Mouse (Mus musculus) embryonic fibroblast, embryonic 13.5 days (primary cell): ENCODE results near the gene Mras.

Source experiments
- CTCF ChIP-seq: IDR thresholded peaks from 2 replicates; pipeline ENCODE4 v1.5.1; 2011; ENCODE audit warnings: mild to moderate bottlenecking, control low read depth, low read length, moderate library complexity, borderline replicate concordance; ENCODE audit not compliant: insufficient read depth
- POLR2A ChIP-seq: IDR thresholded peaks from 2 replicates; pipeline ENCODE4 v1.6.1; 2011; ENCODE audit warnings: low read depth, mild to moderate bottlenecking, control low read depth, low read length, moderate library complexity

DNA sequence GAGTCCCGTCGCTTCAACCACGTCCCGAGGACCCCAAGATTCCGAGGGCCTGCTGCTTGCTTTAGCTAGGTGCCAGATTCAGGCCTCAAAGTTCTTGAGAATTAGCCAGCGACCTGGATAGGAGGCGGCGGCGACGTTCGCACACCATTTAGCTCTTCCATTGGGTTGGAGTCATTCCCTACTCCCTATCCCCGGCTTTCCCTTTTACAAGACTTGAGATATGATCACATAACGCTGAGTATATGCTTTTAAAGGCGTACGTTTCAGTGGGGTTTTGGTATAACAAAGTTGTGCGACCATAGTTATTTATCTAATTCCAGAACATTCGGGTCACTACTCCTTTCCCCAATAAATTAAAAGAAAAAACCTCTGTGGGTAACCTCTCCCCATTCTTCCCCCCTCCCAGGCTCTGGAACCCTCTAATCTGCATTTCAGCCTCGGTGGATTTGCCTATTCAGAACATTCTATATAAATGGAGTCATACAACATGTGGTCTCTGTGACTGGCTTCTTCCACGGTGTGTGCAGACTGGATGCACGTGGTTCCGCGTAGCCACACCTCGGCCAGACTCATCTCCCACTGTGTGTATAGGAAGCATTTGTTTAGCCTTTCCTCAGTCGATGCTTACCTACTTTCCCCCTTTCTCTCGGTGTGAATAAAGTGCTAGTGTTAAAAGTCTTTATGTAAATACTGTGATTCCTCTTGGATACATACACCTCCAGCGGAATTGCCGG is at the start of gene Mras:
- TF ChIP-seq CTCF (no peak), POLR2A (peak; percentile 19; the same call in 1 of the 2 replicates)
